Mouse (Mus musculus) embryonic stem cell, embryonic (primary cell): ENCODE results near the gene Rin1.

Experiments
- CTCF ChIA-PET, 4 experiments: fragments of 300-600 bp in 2 of 4; fragments of 350-600 bp in 2 of 4; sonication (Branson Sonifier 250); formaldehyde crosslinking; loops; one replicate each; lab custom pipeline; 2022; ENCODE audit warnings: inconsistent platforms in 2 of 4; lab: Charles Lee
- POLR2A ChIA-PET, 4 experiments: fragments of 300-600 bp in 2 of 4; fragments of 350-600 bp in 2 of 4; sonication (Branson Sonifier 250); formaldehyde crosslinking; loops; one replicate each; lab custom pipeline; 2022; ENCODE audit warnings: antibody characterized with exemption in 4 of 4, inconsistent platforms in 1 of 4; lab: Charles Lee

Gene Rin1

DNA sequence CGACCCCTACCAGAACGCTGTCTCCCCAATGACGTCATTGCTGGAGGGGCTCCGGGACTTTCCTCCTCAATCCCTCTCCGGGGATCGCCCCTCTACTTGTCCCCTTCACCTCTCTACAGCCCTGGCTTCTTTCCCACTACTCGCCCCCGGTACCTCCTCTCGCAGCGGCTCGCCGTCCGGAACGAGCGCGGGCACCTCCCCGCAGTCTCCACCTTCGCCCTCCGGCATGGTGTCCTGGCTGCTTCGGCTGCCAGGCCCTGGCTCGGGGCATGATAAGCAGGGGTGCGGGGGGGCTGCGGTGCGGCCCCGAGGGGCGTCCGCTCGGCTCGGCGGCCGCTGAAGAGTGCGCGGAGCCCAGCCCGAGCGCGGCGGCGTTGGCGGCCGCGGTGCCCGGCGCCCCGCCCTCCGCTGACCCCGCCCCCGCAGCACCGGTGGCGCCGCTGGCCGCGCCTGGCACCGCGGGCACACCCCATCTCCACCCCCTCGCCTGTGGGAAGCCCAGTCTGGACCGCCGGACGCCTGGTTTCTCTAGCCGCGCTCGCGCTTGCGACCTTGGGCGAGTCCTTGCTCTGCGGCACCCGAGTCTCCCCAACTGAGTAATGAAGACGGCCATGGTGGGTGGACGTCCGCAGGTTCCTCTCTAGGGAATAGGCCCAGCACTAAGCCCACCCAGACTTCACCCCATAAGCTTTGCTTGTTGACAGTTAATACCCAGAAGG lies 35.0 kb downstream of the Rin1 start, which contains the start of gene Tmem151a:
Tmem151a (minus strand) TSS at position 387 of the 719 bp plus-strand sequence.
- CTCF ChIA-PET: interaction anchor here in 3 of 4 experiments (0.7 to 1.3 kb wide), 7 partner anchors 34 to 646 kb away, joined by 3 to 10 read pairs (median 4); partner anchors contain the start of gene Rin1 (in 1 of the 3)
- POLR2A ChIA-PET: interaction anchor here in 3 of 4 experiments (0.5 to 1.5 kb wide), 8 partner anchors 12 to 700 kb away, joined by 3 to 6 read pairs (median 3); partner anchors contain the start of genes AI837181 (in 1 of the 3) and Drap1 (in 1 of the 3)

- CTCF ChIA-PET: interaction anchor here (0.5 to 1.3 kb wide), 6 partner anchors 11 to 97 kb away, joined by 3 to 5 read pairs (median 3); partner anchors contain the start of gene Rin1 (in 1 of the 4)
- POLR2A ChIA-PET: interaction anchor here in 2 of 4 experiments (0.6 to 3.8 kb wide), 8 partner anchors 12 to 853 kb away, joined by 3 to 19 read pairs (median 4); partner anchors contain the start of genes AI837181 (in 1 of the 2), Cnih2 (in 1 of the 2), Drap1 (in 1 of the 2) and Rab1b (in 1 of the 2)
These were observed 36.3 kb downstream of the Rin1 start for GRCm38 (mm10) chr19:5086533-5086932.

DNA sequence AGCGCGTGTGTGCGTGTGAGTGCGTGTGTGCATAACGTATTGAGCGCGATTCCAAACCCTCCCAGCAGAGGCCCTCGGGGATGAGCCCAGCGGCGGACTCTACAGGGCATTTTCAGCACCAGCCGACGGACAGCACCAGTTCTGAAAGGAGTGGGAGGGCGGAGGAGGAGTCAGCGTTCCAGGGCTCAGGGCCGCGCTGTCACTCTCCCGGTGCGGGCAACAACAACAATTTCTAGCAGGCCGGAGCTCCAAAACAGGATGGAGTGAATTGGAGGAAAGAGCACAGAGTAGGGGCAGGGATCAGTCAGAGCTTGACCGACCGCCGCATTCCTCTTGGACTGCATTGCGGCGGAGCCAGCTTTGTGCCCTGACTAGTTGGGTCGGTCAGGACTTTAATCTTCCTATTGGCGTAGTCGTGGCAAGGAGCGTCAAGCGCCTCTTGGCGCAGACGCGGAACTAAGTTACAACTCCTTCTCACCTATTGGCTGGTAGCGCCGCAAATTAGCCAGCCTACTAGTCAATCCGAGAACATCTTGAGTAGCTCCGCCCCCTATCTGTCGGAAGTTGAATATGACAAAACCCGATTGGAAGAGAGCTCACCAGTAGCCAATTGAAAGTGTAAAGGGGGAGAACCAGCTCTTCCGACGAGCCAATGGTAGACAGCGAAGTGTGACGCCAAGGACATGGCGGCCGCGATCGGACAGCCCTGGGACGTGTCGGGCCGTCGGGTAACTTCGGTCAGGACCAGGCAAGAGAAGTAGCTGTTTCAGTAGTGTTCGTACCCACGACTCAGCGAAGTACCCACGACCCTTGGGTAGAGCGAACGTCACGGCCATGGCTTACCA lies 37.8 kb downstream of the Rin1 start, which contains the start of gene Yif1a:
Yif1a (plus strand) TSS at position 655 of the 845 bp plus-strand sequence.
- ChIA-PET CTCF (interaction anchor here (0.6 to 2.4 kb wide), 51 partner anchors 8 to 919 kb away, joined by 3 to 27 read pairs (median 4); partner anchors contain the start of genes Rin1 (in 2 of the 4), Brms1 (in 1 of the 4), Klc2 (in 1 of the 4) and Rab1b (in 1 of the 4)), POLR2A (interaction anchor here (0.6 to 3.8 kb wide), 81 partner anchors 9 to 1073 kb away, joined by 3 to 27 read pairs (median 5); partner anchors contain the start of genes Rab1b (in 3 of the 4), Rin1 (in 3 of the 4), Cd248 (in 2 of the 4) and Cfl1 (in 2 of the 4))

- POLR2A ChIA-PET: interaction anchor here in 3 of 4 experiments (0.7 to 3.8 kb wide), 11 partner anchors 8 to 400 kb away, joined by 3 to 19 read pairs (median 5); partner anchors contain the start of genes AI837181 (in 1 of the 3), Cfl1 (in 1 of the 3), Drap1 (in 1 of the 3) and Rab1b (in 1 of the 3)
These were observed 39.0 kb downstream of the Rin1 start for GRCm38 (mm10) chr19:5089324-5089723.

GRCm38 (mm10) chr19:5092083-5092482 lies 41.8 kb downstream of the Rin1 start:
- CTCF ChIA-PET: interaction anchor here in 2 of 4 experiments (0.9 to 1.5 kb wide), 2 partner anchors 17 to 20 kb away, joined by 3 to 6 read pairs; no protein-coding TSS in a partner anchor
- POLR2A ChIA-PET: interaction anchor here in 2 of 4 experiments (1.1 to 4.6 kb wide), 5 partner anchors 9 to 42 kb away, joined by 3 to 29 read pairs (median 5); partner anchors contain the start of genes Rab1b (in 1 of the 2) and Rin1 (in 1 of the 2)

More at GRCm38 (mm10) chr19:5089324-5089723, 39.0 kb downstream of the Rin1 start:
- CTCF ChIA-PET: interaction anchor here in 3 of 4 experiments (0.6 to 2.4 kb wide), 5 partner anchors 20 to 194 kb away, joined by 3 to 17 read pairs (median 4); no protein-coding TSS in a partner anchor

- POLR2A ChIA-PET: interaction anchor here in 2 of 4 experiments (0.6 to 4.6 kb wide), 5 partner anchors 12 to 43 kb away, joined by 3 to 29 read pairs (median 5); partner anchors contain the start of genes Rab1b (in 1 of the 2) and Rin1 (in 1 of the 2)
- CTCF ChIA-PET: interaction anchor here in 1 of 4 experiments (1.2 to 1.3 kb wide), 2 partner anchors 24 to 40 kb away, joined by 3 to 4 read pairs; partner anchors contain the start of gene Klc2
These were observed 43.4 kb downstream of the Rin1 start for GRCm38 (mm10) chr19:5093481-5094242.

- CTCF ChIA-PET: interaction anchor here in 3 of 4 experiments (1.0 to 1.5 kb wide), 5 partner anchors 41 to 57 kb away, joined by 3 to 4 read pairs (median 3); no protein-coding TSS in a partner anchor
- POLR2A ChIA-PET: interaction anchor here in 3 of 4 experiments (0.8 to 4.6 kb wide), 10 partner anchors 9 to 676 kb away, joined by 3 to 29 read pairs (median 3); partner anchors contain the start of genes Rab1b (in 2 of the 3) and Klc2 (in 1 of the 3)
These were observed 44.0 kb downstream of the Rin1 start for GRCm38 (mm10) chr19:5094243-5094632.

DNA sequence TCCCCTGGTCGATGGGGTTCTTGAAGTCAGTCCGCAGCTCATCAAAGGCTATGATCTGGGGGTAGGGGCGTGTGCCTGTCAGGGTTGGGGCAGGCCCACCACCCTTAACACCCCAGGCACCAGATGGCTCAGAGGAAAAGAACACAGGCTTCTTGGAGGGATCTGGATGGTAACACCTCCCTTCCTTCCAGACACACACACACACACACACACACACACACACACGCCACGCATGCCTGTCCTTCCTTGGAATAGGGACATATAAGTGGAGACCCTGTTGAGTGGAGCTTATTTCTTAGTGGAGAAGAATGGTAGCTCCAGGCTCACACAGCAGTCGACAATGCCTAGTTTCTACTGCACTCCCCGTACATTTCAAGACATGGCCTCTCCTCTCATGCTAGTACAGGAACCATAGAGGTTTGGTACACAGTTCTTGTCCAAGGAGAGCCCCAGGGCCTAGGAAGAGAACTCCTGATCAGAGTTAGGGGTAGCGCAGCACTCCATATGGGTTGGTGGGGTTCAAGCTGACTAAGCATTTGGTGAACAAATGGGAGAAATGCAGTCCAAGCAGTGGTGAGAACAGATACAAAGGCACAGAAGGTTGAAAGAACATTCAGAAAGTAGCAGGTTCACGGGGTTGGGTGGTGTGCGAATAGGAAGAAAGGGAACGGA lies 44.6 kb downstream of the Rin1 start:
- POLR2A ChIA-PET: interaction anchor here (0.5 to 4.6 kb wide), 19 partner anchors 8 to 675 kb away, joined by 3 to 29 read pairs (median 3); partner anchors contain the start of genes Rab1b (in 2 of the 4) and Klc2 (in 1 of the 4)
- CTCF ChIA-PET: interaction anchor here (0.5 to 1.6 kb wide), 13 partner anchors 13 to 537 kb away, joined by 3 to 6 read pairs (median 3); partner anchors contain the start of gene Klc2 (in 1 of the 4)

- ChIA-PET POLR2A (interaction anchor here (0.6 to 4.6 kb wide), 21 partner anchors 8 to 399 kb away, joined by 3 to 29 read pairs (median 4); partner anchors contain the start of genes Klc2 (in 2 of the 4), Rab1b (in 2 of the 4) and Yif1a (in 1 of the 4)), CTCF (interaction anchor here in 2 of 4 experiments (0.5 to 1.6 kb wide), 9 partner anchors 8 to 536 kb away, joined by 3 to 6 read pairs (median 4); partner anchors contain the start of genes Klc2 (in 1 of the 2) and Yif1a (in 1 of the 2))
These were observed 45.7 kb downstream of the Rin1 start for GRCm38 (mm10) chr19:5095887-5096474.

GRCm38 (mm10) chr19:5097521-5098362 lies 47.5 kb downstream of the Rin1 start:
- ChIA-PET CTCF (interaction anchor here in 2 of 4 experiments (0.6 to 1.5 kb wide), 3 partner anchors 9 to 20 kb away, joined by 3 to 5 read pairs (median 3); partner anchors contain the start of gene Yif1a (in 1 of the 2)), POLR2A (interaction anchor here in 3 of 4 experiments (0.6 to 2.0 kb wide), 12 partner anchors 9 to 587 kb away, joined by 3 to 7 read pairs (median 4); partner anchors contain the start of genes Yif1a (in 2 of the 3) and Rab1b (in 1 of the 3))

DNA sequence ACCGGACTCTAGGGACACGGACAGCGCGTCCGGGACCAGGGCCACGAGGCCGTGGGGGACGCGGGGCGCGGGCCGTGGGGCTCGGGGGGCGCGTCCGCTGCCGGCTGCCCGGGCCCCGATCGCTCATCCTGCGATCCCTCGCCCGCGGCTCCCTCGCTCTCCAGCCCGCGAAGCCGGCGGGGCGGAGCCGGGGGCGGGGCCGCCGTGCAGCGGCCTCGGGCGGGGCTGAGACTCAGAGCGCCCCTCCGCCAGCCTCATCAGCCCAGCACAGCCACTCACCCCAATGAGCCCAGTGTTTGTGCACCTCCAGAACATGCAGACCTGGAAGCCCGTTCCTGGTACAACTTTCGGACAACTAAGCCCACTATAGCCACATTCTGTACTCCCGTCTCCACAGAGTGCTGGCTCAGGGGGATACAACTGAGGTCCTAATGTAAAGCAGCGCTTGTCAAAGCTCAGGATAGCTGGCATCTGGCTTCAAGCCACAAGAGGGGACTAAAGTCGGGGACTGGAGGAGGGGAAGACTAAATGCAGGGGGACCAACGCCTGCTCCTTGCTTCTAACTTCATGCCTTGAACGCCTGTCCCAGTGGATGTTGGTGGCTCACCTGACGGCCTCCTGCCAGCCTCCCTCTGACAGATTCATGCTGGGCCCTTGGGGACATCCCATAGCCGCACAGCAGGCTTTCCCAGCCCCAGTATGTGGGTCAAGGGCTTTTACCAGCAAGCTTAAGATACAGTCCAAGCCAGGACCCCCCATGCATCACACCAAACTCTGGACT lies 48.3 kb downstream of the Rin1 start, which contains the start of gene Cnih2:
Cnih2 (minus strand) TSS at position 159 of the 781 bp plus-strand sequence.
- ChIA-PET CTCF (interaction anchor here in 1 of 4 experiments (1.0 to 1.3 kb wide), 3 partner anchors 18 to 44 kb away, joined by 3 to 4 read pairs (median 4); no protein-coding TSS in a partner anchor), POLR2A (interaction anchor here in 3 of 4 experiments (0.5 to 1.7 kb wide), 11 partner anchors 10 to 359 kb away, joined by 3 to 7 read pairs (median 4); partner anchors contain the start of genes Klc2 (in 1 of the 3), Tmem151a (in 1 of the 3) and Yif1a (in 1 of the 3))

GRCm38 (mm10) chr19:5106074-5106473 lies 55.8 kb downstream of the Rin1 start:
- CTCF ChIA-PET: interaction anchor here in 2 of 4 experiments (1.0 to 4.2 kb wide), 5 partner anchors 12 to 56 kb away, joined by 3 to 45 read pairs (median 5); partner anchors contain the start of genes Klc2 (in 1 of the 2), Rin1 (in 1 of the 2) and Yif1a (in 1 of the 2)
- POLR2A ChIA-PET: interaction anchor here in 3 of 4 experiments (0.6 to 5.4 kb wide), 17 partner anchors 9 to 1260 kb away, joined by 3 to 29 read pairs (median 4); partner anchors contain the start of genes Klc2 (in 2 of the 3) and Yif1a (in 2 of the 3)
